Mouse (Mus musculus) hindbrain, embryonic 10.5 days (tissue): ENCODE measurements at regions not wholly inside any gene's neighbourhood (a gene's known extent, or its start where the extent isn't known, plus 50 kb on each side); places are given as distances from the start of the nearest gene placed in this dataset.
A peak's percentile ranks its signal among the peaks of the same experiment; 100 is the strongest.

Experiments used
- DNase-seq: peaks from one replicate; pipeline ENCODE4 v3.0.0-alpha.2; 2017; ENCODE audit warnings: low spot score
- H3K27ac ChIP-seq: fragments of 300-500 bp; sonication (generic); 2 replicates; pipeline ENCODE4 v1.5.1; 2016; ENCODE audit warnings: mild to moderate bottlenecking, moderate library complexity
- H3K27me3 ChIP-seq: fragments of 300-500 bp; sonication (generic); 2 replicates; pipeline ENCODE4 v1.6.1; 2016; ENCODE audit warnings: mild to moderate bottlenecking; ENCODE audit not compliant: poor library complexity, insufficient read depth, severe bottlenecking
- H3K36me3 ChIP-seq: fragments of 300-500 bp; sonication (generic); 2 replicates; pipeline ENCODE4 v1.6.1; 2016; ENCODE audit warnings: mild to moderate bottlenecking, moderate library complexity
- H3K4me1 ChIP-seq: fragments of 300-500 bp; sonication (generic); replicated peaks from 2 replicates; pipeline ENCODE4 v1.6.1; 2016; ENCODE audit warnings: mild to moderate bottlenecking
- H3K4me3 ChIP-seq: fragments of 300-500 bp; sonication (generic); 2 replicates; pipeline ENCODE4 v1.5.1; 2016; ENCODE audit warnings: mild to moderate bottlenecking, moderate library complexity
- H3K9me3 ChIP-seq: fragments of 300-500 bp; sonication (generic); 2 replicates; pipeline ENCODE4 v1.6.1; 2016; ENCODE audit warnings: mild to moderate bottlenecking, moderate library complexity
- WGBS: fragments of 180-500 bp; shearing (Covaris S2); methylation state at CpG from one replicate; pipeline ENCODE4 v1.1.7; 2016; 5-methylcytosine and 5-hydroxymethylcytosine counted together

- Histone ChIP-seq H3K9me3 (no peaks in the 10 kb centered on the region), H3K4me1 (peaks cover 42% of the 10 kb centered on the region), H3K27me3 (no peaks in the 10 kb centered on the region), H3K27ac (peak overlapping the region; percentile 69; the same call in 1 of the 2 replicates), H3K4me3 (no peak overlapping the region), H3K36me3 (no peaks in the 10 kb centered on the region)
- 95% methylated on average over 4 of the region's 4 CpGs for WGBS
- no peak for DNase-seq
Measured at GRCm38 (mm10) chr12:79937876-79938275, 174.9 kb downstream of the Zfp36l1 start.

DNA sequence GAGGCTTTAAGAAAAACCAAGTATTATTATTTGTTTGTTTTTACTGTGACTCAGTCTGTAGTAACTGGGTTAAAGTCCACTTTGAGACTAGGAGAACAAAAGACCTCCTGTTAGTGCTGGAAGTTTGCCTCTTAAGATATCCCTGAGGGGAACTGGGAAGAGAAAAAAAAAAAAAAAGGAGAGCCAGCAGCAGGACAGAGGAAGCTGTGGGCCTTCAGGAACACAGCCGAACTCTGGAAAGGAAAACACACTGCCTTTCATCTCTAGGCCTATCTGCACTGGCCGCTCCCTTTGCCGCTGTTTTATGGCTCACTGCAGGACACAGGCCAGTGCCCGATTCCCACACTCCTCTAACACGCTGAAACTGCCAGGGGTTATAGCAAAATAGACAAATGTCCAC, 176.1 kb downstream of the Zfp36l1 start:
- Histone ChIP-seq H3K4me1 (peaks cover 35% of the 10 kb centered on the region), H3K27ac (peak overlapping the region; percentile 69), H3K36me3 (no peaks in the 10 kb centered on the region), H3K4me3 (no peak overlapping the region), H3K27me3 (no peaks in the 10 kb centered on the region), H3K9me3 (no peaks in the 10 kb centered on the region)
- WGBS, result 50% methylated on average over 5 of the region's 5 CpGs
- DNase-seq, result peak; percentile 22

DNA sequence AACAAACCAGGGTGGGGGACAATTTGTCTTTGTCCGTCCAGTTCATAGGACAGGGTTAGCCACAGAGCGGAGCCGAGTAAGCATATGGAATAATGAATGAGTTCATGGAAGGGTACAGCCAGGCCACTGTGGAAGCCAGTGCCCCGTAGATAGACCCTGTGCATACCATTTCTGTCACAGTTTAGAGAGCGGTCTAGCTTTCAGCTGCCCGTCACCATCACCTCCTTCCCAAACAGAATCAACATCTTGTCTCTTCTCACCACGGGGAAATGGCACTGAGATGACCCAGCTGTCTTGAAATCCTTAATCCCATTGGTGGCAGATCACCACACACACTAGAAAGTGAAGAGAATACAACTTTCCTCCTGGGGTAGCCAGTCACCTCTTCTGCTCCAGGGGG, 178.7 kb downstream of the Zfp36l1 start:
- no peak for DNase-seq

GRCm38 (mm10) chr12:79932905-79933304, 179.9 kb downstream of the Zfp36l1 start:
- Histone ChIP-seq H3K36me3 (no peaks in the 10 kb centered on the region), H3K4me3 (no peak overlapping the region), H3K4me1 (peaks cover 69% of the 10 kb centered on the region), H3K9me3 (no peaks in the 10 kb centered on the region), H3K27me3 (no peaks in the 10 kb centered on the region), H3K27ac (no peak overlapping the region)
- 92% methylated on average over 7 of the region's 7 CpGs for WGBS
- DNase-seq, result no peak

More for the DNA sequence above, 178.7 kb downstream of the Zfp36l1 start:
- Histone ChIP-seq H3K27ac (peak overlapping the region; percentile 59), H3K27me3 (no peaks in the 10 kb centered on the region), H3K4me3 (no peak overlapping the region), H3K36me3 (no peaks in the 10 kb centered on the region), H3K4me1 (peaks cover 57% of the 10 kb centered on the region), H3K9me3 (no peaks in the 10 kb centered on the region)
- 46% methylated on average over 7 of the region's 7 CpGs for WGBS

- H3K27me3 ChIP-seq, result no peaks in the 10 kb centered on the region
- no peaks in the 10 kb centered on the region for H3K9me3 ChIP-seq
- 60% methylated on average over 5 of the region's 5 CpGs for WGBS
- peaks cover 71% of the 10 kb centered on the region for H3K4me1 ChIP-seq
- H3K4me3 ChIP-seq, result no peak overlapping the region
- H3K36me3 ChIP-seq, result no peaks in the 10 kb centered on the region
- H3K27ac ChIP-seq, result peak overlapping the region; percentile 54
- no peak for DNase-seq
Measured at GRCm38 (mm10) chr12:79931455-79931854, 181.4 kb downstream of the Zfp36l1 start.

- H3K9me3 ChIP-seq, result no peaks in the 10 kb centered on the region
- 76% methylated on average over 6 of the region's 6 CpGs for WGBS
- H3K27ac ChIP-seq, result peak overlapping the region; percentile 96
- peaks cover 82% of the 10 kb centered on the region for H3K4me1 ChIP-seq
- no peak for DNase-seq
- no peaks in the 10 kb centered on the region for H3K36me3 ChIP-seq
- H3K27me3 ChIP-seq, result no peaks in the 10 kb centered on the region
- H3K4me3 ChIP-seq, result no peak overlapping the region
Measured at GRCm38 (mm10) chr12:79929846-79930245, 183.0 kb downstream of the Zfp36l1 start.

DNA sequence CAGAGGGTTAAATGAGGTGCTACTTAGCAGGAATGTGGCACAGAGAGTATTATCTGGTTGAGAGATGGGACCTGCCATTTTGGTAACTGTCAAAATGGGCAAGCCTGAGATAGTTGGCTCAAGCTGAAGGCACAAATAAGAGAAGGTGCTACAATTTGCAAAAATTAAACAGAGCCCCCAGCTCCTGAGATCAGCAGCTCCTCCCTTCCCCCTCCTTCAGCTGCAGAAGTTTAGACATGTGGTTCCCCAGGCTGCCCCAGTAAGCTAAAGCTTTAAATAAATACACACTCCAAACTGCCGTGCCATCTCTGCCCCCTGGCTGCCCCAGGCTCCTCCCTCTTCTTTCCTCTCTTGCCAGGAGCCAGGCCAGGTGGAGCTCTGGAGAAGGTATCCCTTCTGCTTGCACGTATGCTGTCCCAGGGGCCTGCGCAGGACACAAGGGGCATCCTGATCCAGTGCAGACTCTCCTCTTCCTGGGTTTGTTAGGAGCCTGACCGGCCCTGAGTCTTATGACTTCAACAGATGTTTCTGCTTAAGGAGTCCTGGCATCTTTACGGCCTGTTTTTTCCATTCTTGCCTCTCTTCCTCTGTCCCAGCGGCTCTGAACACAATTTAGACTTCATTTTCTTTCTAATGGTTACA, 184.0 kb downstream of the Zfp36l1 start:
- DNase-seq, result peak; percentile 45
- no peaks in the 10 kb centered on the region for H3K27me3 ChIP-seq
- WGBS, result 60% methylated on average over 6 of the region's 6 CpGs
- no peaks in the 10 kb centered on the region for H3K9me3 ChIP-seq
- no peak overlapping the region for H3K4me3 ChIP-seq
- peaks cover 82% of the 10 kb centered on the region for H3K4me1 ChIP-seq
- no peaks in the 10 kb centered on the region for H3K36me3 ChIP-seq
- H3K27ac ChIP-seq, result peak overlapping the region; percentile 96

DNA sequence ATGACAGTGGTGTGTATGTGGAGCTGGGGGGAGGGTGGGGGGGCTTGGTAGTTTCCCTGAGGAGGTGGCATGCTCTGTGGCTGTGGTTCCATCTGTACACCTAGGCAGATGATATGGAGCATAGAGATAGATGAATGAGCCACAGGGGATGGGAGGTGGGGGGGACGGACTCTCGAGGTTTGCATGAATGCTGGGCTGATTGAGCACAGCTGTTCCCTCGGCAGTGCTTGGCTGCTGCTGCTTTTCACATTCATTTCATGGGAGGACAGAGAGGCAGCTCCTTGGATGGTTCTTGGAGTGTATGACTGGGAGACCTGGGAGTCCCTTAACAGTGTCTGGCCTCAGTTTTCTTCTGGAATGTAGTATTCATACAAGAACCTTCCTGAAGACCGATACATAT, 184.5 kb downstream of the Zfp36l1 start:
- WGBS, result 38% methylated on average over 4 of the region's 4 CpGs
- Histone ChIP-seq H3K4me1 (peaks cover 84% of the 10 kb centered on the region), H3K4me3 (no peak overlapping the region), H3K9me3 (no peaks in the 10 kb centered on the region), H3K27me3 (no peaks in the 10 kb centered on the region), H3K36me3 (no peaks in the 10 kb centered on the region), H3K27ac (peak overlapping the region; percentile 96)
- DNase-seq, result no peak

DNA sequence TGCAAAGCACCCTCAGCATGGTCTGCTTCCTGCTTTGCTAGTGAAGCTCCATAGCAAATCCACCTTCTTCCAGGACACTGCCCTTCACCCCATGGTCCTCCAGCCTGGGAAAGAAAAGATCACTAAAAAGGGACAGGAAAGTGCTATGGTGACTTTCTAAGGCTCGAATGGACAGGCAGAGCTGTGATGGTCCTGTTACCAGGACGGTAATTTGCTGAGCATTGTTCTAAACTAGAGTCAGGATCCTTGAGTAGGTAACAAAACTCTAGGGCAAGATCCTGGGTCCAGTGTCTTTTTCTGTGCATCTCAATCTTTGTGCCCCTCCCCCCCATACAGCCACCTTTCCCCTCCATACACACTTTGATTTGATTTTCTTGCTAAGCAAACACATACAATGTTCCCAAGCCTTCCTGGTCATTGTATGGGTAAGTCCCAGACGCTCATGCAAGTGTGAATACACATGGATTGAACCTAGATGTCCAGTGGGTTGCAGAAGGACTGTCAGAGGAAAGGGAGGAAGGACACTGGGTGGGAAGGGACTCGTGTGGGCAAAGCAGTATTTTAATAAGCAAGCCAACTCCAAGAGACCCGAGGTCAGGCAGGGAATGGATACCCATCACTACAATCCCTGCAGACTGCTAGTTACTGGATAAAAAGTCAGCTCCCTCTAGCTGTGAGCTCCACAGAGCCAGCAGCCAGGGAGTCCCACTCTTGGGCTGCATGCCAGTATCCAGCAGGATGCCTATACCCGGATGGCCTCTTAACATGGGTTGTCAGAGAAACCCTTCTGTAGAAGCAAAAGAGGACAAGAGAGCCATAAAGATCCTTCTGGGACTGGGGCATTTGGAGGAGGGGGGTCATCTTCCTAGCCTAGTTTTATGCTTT, 186.9 kb downstream of the Zfp36l1 start:
- Histone ChIP-seq H3K4me3 (peak overlapping the region; percentile 42), H3K4me1 (peaks cover 96% of the 10 kb centered on the region), H3K36me3 (no peaks in the 10 kb centered on the region), H3K27me3 (no peaks in the 10 kb centered on the region), H3K27ac (peak overlapping the region; percentile 96), H3K9me3 (no peaks in the 10 kb centered on the region)
- WGBS, result 12% methylated on average over 6 of the region's 6 CpGs
- DNase-seq, result peak; percentile 39

DNA sequence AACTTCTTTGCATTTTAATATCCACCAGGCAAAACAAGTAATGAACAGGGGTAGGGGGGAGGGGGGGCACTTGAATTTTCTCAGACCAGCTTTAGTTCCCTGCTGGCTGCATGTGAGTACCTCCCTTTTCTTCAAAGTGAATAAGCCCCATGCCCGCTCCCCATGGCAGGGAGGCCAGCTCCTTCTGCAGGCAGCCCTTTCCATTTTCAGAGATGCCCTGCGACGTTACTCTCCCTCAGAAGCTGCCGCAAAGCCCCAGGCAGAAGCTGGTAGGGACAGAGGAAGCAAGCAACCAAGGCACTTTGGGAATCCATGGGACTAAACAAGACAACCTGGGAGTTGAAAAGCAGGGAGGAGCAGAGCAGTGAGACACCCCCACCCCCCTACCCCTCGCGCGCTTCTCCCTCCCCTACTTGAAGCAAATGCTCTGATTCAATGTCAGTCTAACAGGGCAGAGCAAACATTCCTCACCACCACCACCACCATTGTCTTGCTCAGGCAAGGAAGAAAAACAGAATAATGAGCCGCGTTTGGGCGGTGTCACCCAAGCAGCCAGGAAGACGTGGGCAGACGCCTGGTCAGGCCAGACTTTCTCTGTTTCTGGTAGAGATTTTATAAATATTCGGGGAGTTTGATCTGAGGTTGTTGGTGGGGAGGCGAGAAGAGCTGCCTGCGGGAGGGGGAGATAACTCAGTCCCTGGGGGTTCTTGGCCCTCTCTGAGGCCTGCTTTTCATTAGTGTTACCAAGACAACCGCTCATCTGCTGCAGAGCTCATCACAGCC, 187.7 kb downstream of the Zfp36l1 start:
- H3K9me3 ChIP-seq, result peaks cover 4% of the 10 kb centered on the region
- H3K4me3 ChIP-seq, result peak overlapping the region; percentile 42
- DNase-seq, result peak; percentile 82
- no peaks in the 10 kb centered on the region for H3K36me3 ChIP-seq
- peak overlapping the region; percentile 96 for H3K27ac ChIP-seq
- H3K27me3 ChIP-seq, result no peaks in the 10 kb centered on the region
- H3K4me1 ChIP-seq, result peaks cover 93% of the 10 kb centered on the region
- 2% methylated on average over 16 of the region's 16 CpGs for WGBS

DNA sequence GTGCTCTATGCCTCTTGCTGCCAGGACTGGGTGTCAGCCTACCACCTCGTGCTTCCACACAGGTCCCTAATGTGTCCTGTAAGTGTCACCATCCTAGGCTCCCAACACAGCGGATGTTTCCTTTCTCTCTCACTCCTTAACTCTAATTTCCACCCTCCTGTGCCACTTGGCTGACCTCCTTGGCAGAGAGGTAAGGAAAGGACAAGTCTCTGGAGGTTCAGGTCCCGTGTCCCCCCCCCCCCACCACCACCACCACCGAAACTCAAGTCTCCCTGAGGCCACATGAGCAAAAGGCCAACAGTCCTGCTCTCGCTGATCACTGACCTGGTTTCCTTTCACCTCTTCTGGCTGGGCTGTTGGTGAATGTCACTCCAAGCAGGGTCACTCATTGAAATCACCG, 189.0 kb downstream of the Zfp36l1 start:
- H3K4me1 ChIP-seq, result peaks cover 81% of the 10 kb centered on the region
- WGBS, result 73% methylated on average over 6 of the region's 6 CpGs
- 0 out of 2 replicates have a peak, but pooled peaks cover 4% of the 10 kb centered on the region for H3K36me3 ChIP-seq
- DNase-seq, result no peak
- no peak overlapping the region for H3K4me3 ChIP-seq
- peaks cover 5% of the 10 kb centered on the region for H3K9me3 ChIP-seq
- H3K27ac ChIP-seq, result peak overlapping the region; percentile 96
- no peaks in the 10 kb centered on the region for H3K27me3 ChIP-seq

GRCm38 (mm10) chr12:79921786-79922185, 191.0 kb downstream of the Zfp36l1 start:
- no peaks in the 10 kb centered on the region for H3K27me3 ChIP-seq
- peaks cover 81% of the 10 kb centered on the region for H3K4me1 ChIP-seq
- H3K36me3 ChIP-seq, result 0 out of 2 replicates have a peak, but pooled peaks cover 4% of the 10 kb centered on the region
- 29% methylated on average over 5 of the region's 5 CpGs for WGBS
- H3K4me3 ChIP-seq, result no peak overlapping the region
- H3K27ac ChIP-seq, result peak overlapping the region; percentile 85
- no peak for DNase-seq
- peaks cover 5% of the 10 kb centered on the region for H3K9me3 ChIP-seq
